Mouse (Mus musculus) A20 (cell line): ENCODE measurements around the gene Clmp.
A peak's percentile ranks its signal among the peaks of the same experiment; 100 is the strongest.
"Not testable (repeated sequence)": the region's sequence is repeated elsewhere in the genome, so short reads cannot be mapped to it uniquely, and the experiment has no call there.

Source experiments
- DNase-seq: peaks from one replicate; pipeline ENCODE4 v3.0.0-alpha.2; 2011; ENCODE audit warnings: low read depth, low spot score

Gene Clmp

GRCm38 (mm10) chr9:40731591-40732048 is 45.9 kb downstream of the Clmp start:
- no peak for DNase-seq

GRCm38 (mm10) chr9:40732302-40732701 is 46.5 kb downstream of the Clmp start:
- no peak for DNase-seq

- DNase-seq, result no peak
Observed at GRCm38 (mm10) chr9:40737117-40737516, 51.4 kb downstream of the Clmp start.

- DNase-seq, result peak; percentile 88
Observed at GRCm38 (mm10) chr9:40743525-40744034, 57.8 kb downstream of the Clmp start.

- peak; percentile 68 for DNase-seq
Observed at GRCm38 (mm10) chr9:40744233-40744632, 58.5 kb downstream of the Clmp start.

GRCm38 (mm10) chr9:40746796-40747195 is 61.0 kb downstream of the Clmp start:
- DNase-seq, result no peak

GRCm38 (mm10) chr9:40747249-40747648 is 61.5 kb downstream of the Clmp start:
- no peak for DNase-seq

- peak; percentile 63 for DNase-seq
Observed at GRCm38 (mm10) chr9:40749832-40750620, 64.3 kb downstream of the Clmp start.

GRCm38 (mm10) chr9:40751749-40752148 is 66.0 kb downstream of the Clmp start:
- no peak for DNase-seq

GRCm38 (mm10) chr9:40756401-40756800 is 70.6 kb downstream of the Clmp start:
- peak; percentile 80 for DNase-seq

- peak; percentile 75 for DNase-seq
Observed at GRCm38 (mm10) chr9:40757105-40757626, 71.4 kb downstream of the Clmp start.

- peak; percentile 92 for DNase-seq
Observed at GRCm38 (mm10) chr9:40757685-40758270, 72.0 kb downstream of the Clmp start.

GRCm38 (mm10) chr9:40762354-40762753 is 76.6 kb downstream of the Clmp start:
- peak; percentile 70 for DNase-seq

- no peak for DNase-seq
Observed at GRCm38 (mm10) chr9:40764887-40765580, 79.3 kb downstream of the Clmp start.

GRCm38 (mm10) chr9:40765581-40765940 is 79.8 kb downstream of the Clmp start:
- no peak for DNase-seq

GRCm38 (mm10) chr9:40766058-40766605 is 80.4 kb downstream of the Clmp start:
- no peak for DNase-seq

GRCm38 (mm10) chr9:40767946-40768345 is 82.2 kb downstream of the Clmp start:
- no peak for DNase-seq

- no peak for DNase-seq
Observed at GRCm38 (mm10) chr9:40772246-40772645, 86.5 kb downstream of the Clmp start.

- not testable (repeated sequence) for DNase-seq
Observed at GRCm38 (mm10) chr9:40773142-40773541, 87.4 kb downstream of the Clmp start.

GRCm38 (mm10) chr9:40773869-40774268 is 88.1 kb downstream of the Clmp start:
- DNase-seq, result no peak

- DNase-seq, result peak; percentile 44
Observed at GRCm38 (mm10) chr9:40776044-40776443, 90.3 kb downstream of the Clmp start.
